Mouse (Mus musculus): ENCODE data around the gene Cd3eap. TPM values are rescaled to one million over a fixed set of nuclear protein-coding genes. Genes with fewer than 3 reads are reported as not detected.

Gene Cd3eap
- polyA plus RNA-seq, 1 experiment from 2014 or later = 25.1 TPM

GRCm38 (mm10) chr7:19342481-19343027 is 16.7 kb downstream of the Cd3eap start:
- peak; percentile 12; the same call in 1 of the 2 replicates for ATAC-seq (replicated peaks)
- H3K27ac ChIP-seq = no peak overlapping the region
- peaks cover 13% of the 10 kb centered on the region for H3K27me3 ChIP-seq (replicated peaks)

GRCm38 (mm10) chr7:19341761-19342409 is 17.4 kb downstream of the Cd3eap start:
- Histone ChIP-seq H3K27ac (no peak overlapping the region), H3K36me3 (replicated peaks) (no peaks in the 10 kb centered on the region), H3K4me3 (peak overlapping the region; percentile 47), H3K9ac (peak overlapping the region; percentile 43), H3K9me3 (no peaks in the 10 kb centered on the region), H3K4me2 (peak overlapping the region; percentile 96), H3K4me1 (peaks cover 41% of the 10 kb centered on the region), H3K27me3 (replicated peaks) (peaks cover 13% of the 10 kb centered on the region)
- under 1% methylated on average over 41 of the region's 41 CpGs for WGBS
- ATAC-seq (replicated peaks) = no peak

More at GRCm38 (mm10) chr7:19342481-19343027, 16.7 kb downstream of the Cd3eap start:
- peak overlapping the region; percentile 43 for H3K9ac ChIP-seq
- H3K4me3 ChIP-seq = peak overlapping the region; percentile 47
- H3K9me3 ChIP-seq = no peaks in the 10 kb centered on the region
- no peaks in the 10 kb centered on the region for H3K36me3 ChIP-seq (replicated peaks)
- 0% methylated on average over 27 of the region's 27 CpGs for whole genome bisulfite sequencing
- peaks cover 41% of the 10 kb centered on the region for H3K4me1 ChIP-seq
- H3K4me2 ChIP-seq = peak overlapping the region; percentile 96

GRCm38 (mm10) chr7:19341250-19341649 is 18.0 kb downstream of the Cd3eap start:
- H3K27ac ChIP-seq = no peak overlapping the region

GRCm38 (mm10) chr7:19338596-19338995 is 20.7 kb downstream of the Cd3eap start:
- no peaks in the 10 kb centered on the region for H3K36me3 ChIP-seq (replicated peaks)
- H3K4me3 ChIP-seq = no peak overlapping the region
- H3K27ac ChIP-seq = no peak overlapping the region
- H3K9ac ChIP-seq = no peak overlapping the region
- peaks cover 13% of the 10 kb centered on the region for H3K27me3 ChIP-seq (replicated peaks)
- WGBS = 76% methylated on average over 7 of the region's 7 CpGs
- no peaks in the 10 kb centered on the region for H3K9me3 ChIP-seq
- peaks cover 19% of the 10 kb centered on the region for H3K4me1 ChIP-seq
- no peak overlapping the region for H3K4me2 ChIP-seq
- ATAC-seq (replicated peaks) = no peak

More at GRCm38 (mm10) chr7:19341250-19341649, 18.0 kb downstream of the Cd3eap start:
- Histone ChIP-seq H3K9me3 (no peaks in the 10 kb centered on the region), H3K4me3 (peak overlapping the region; percentile 47; the same call in 1 of the 2 replicates), H3K4me2 (peak overlapping the region; percentile 96), H3K27me3 (replicated peaks) (peaks cover 13% of the 10 kb centered on the region), H3K9ac (no peak overlapping the region), H3K4me1 (peaks cover 38% of the 10 kb centered on the region), H3K36me3 (replicated peaks) (no peaks in the 10 kb centered on the region)
- no peak for ATAC-seq (replicated peaks)
- 20% methylated on average over 10 of the region's 10 CpGs for WGBS

GRCm38 (mm10) chr7:19338060-19338459 is 21.2 kb downstream of the Cd3eap start:
- Histone ChIP-seq H3K4me1 (peaks cover 20% of the 10 kb centered on the region), H3K4me2 (no peak overlapping the region), H3K27ac (no peak overlapping the region), H3K36me3 (replicated peaks) (no peaks in the 10 kb centered on the region), H3K9ac (no peak overlapping the region), H3K9me3 (no peaks in the 10 kb centered on the region), H3K27me3 (replicated peaks) (peaks cover 13% of the 10 kb centered on the region), H3K4me3 (no peak overlapping the region)
- WGBS = 69% methylated on average over 2 of the region's 2 CpGs
- ATAC-seq (replicated peaks) = no peak

- no peaks in the 10 kb centered on the region for H3K9me3 ChIP-seq
- peaks cover 20% of the 10 kb centered on the region for H3K4me1 ChIP-seq
- H3K4me3 ChIP-seq = no peak overlapping the region
- no peak overlapping the region for H3K9ac ChIP-seq
- no peaks in the 10 kb centered on the region for H3K36me3 ChIP-seq (replicated peaks)
- ATAC-seq (replicated peaks) = no peak
- peaks cover 11% of the 10 kb centered on the region for H3K27me3 ChIP-seq (replicated peaks)
- H3K27ac ChIP-seq = no peak overlapping the region
- H3K4me2 ChIP-seq = no peak overlapping the region
- 64% methylated on average over 10 of the region's 10 CpGs for WGBS
Measured at GRCm38 (mm10) chr7:19337122-19337521, 22.2 kb downstream of the Cd3eap start.

GRCm38 (mm10) chr7:19335583-19335982 is 23.7 kb downstream of the Cd3eap start:
- Histone ChIP-seq H3K9ac (no peak overlapping the region), H3K4me2 (no peak overlapping the region), H3K4me3 (no peak overlapping the region), H3K27me3 (replicated peaks) (no peaks in the 10 kb centered on the region), H3K27ac (no peak overlapping the region), H3K4me1 (peaks cover 11% of the 10 kb centered on the region), H3K36me3 (replicated peaks) (no peaks in the 10 kb centered on the region), H3K9me3 (no peaks in the 10 kb centered on the region)
- 34% methylated on average over 3 of the region's 3 CpGs for WGBS
- ATAC-seq (replicated peaks) = no peak

- H3K27ac ChIP-seq = peak overlapping the region; percentile 87
- under 1% methylated on average over 52 of the region's 52 CpGs for whole genome bisulfite sequencing
- ATAC-seq (replicated peaks) = peak; percentile 61
- no peaks in the 10 kb centered on the region for H3K9me3 ChIP-seq
- H3K4me1 ChIP-seq = peaks cover 11% of the 10 kb centered on the region
- peak overlapping the region; percentile 94 for H3K4me2 ChIP-seq
- no peaks in the 10 kb centered on the region for H3K27me3 ChIP-seq (replicated peaks)
- peak overlapping the region; percentile 88 for H3K4me3 ChIP-seq
- peak overlapping the region; percentile 94 for H3K9ac ChIP-seq
- no peaks in the 10 kb centered on the region for H3K36me3 ChIP-seq (replicated peaks)
Measured at GRCm38 (mm10) chr7:19332709-19333352, 26.5 kb downstream of the Cd3eap start.

- Histone ChIP-seq H3K4me2 (peak overlapping the region; percentile 94), H3K9ac (no peak overlapping the region)
Measured at GRCm38 (mm10) chr7:19331910-19332309, 27.4 kb downstream of the Cd3eap start.

GRCm38 (mm10) chr7:19328425-19328824 is 30.9 kb downstream of the Cd3eap start:
- H3K4me3 ChIP-seq = no peak overlapping the region
- H3K9me3 ChIP-seq = no peaks in the 10 kb centered on the region
- H3K4me2 ChIP-seq = no peak overlapping the region
- H3K36me3 ChIP-seq (replicated peaks) = no peaks in the 10 kb centered on the region
- H3K27me3 ChIP-seq (replicated peaks) = no peaks in the 10 kb centered on the region
- H3K4me1 ChIP-seq = peaks cover 23% of the 10 kb centered on the region
- H3K9ac ChIP-seq = no peak overlapping the region
- ATAC-seq (replicated peaks) = no peak
- H3K27ac ChIP-seq = no peak overlapping the region

More at GRCm38 (mm10) chr7:19331910-19332309, 27.4 kb downstream of the Cd3eap start:
- WGBS = 60% methylated on average over 2 of the region's 2 CpGs
- no peaks in the 10 kb centered on the region for H3K27me3 ChIP-seq (replicated peaks)
- H3K9me3 ChIP-seq = no peaks in the 10 kb centered on the region
- no peak for ATAC-seq (replicated peaks)
- no peak overlapping the region for H3K27ac ChIP-seq
- H3K4me3 ChIP-seq = no peak overlapping the region
- peaks cover 18% of the 10 kb centered on the region for H3K4me1 ChIP-seq
- no peaks in the 10 kb centered on the region for H3K36me3 ChIP-seq (replicated peaks)

GRCm38 (mm10) chr7:19327782-19328181 is 31.5 kb downstream of the Cd3eap start:
- Histone ChIP-seq H3K27me3 (replicated peaks) (no peaks in the 10 kb centered on the region), H3K4me2 (peak overlapping the region; percentile 67; the same call in 1 of the 2 replicates), H3K27ac (no peak overlapping the region), H3K9me3 (no peaks in the 10 kb centered on the region), H3K4me1 (peaks cover 21% of the 10 kb centered on the region), H3K4me3 (no peak overlapping the region), H3K36me3 (replicated peaks) (no peaks in the 10 kb centered on the region), H3K9ac (no peak overlapping the region)
- ATAC-seq (replicated peaks) = no peak
- 83% methylated on average over 5 of the region's 5 CpGs for WGBS

- Histone ChIP-seq H3K9ac (peak overlapping the region; percentile 7; the same call in 1 of the 2 replicates), H3K4me1 (peaks cover 16% of the 10 kb centered on the region), H3K4me2 (peak overlapping the region; percentile 67), H3K27ac (peak overlapping the region; percentile 50; the same call in 1 of the 2 replicates), H3K9me3 (no peaks in the 10 kb centered on the region), H3K27me3 (replicated peaks) (no peaks in the 10 kb centered on the region), H3K36me3 (replicated peaks) (no peaks in the 10 kb centered on the region), H3K4me3 (peak overlapping the region; percentile 37)
- peak; percentile 43; the same call in 1 of the 2 replicates for ATAC-seq (replicated peaks)
- under 1% methylated on average over 22 of the region's 22 CpGs for WGBS
Measured at GRCm38 (mm10) chr7:19327128-19327527, 32.2 kb downstream of the Cd3eap start.

Measured in midbrain, embryonic 15.5 days (tissue).